23 mouse cellular contexts compared by ENCODE assay signal in genomic region chr19:41515549-41515948, GRCm38 (mm10). TPM values are rescaled to one million over a fixed set of nuclear protein-coding genes. Genes with fewer than 3 reads are reported as not detected.
DNase-seq lines count a peak whose midpoint lies in the region; ATAC-seq and TF ChIP-seq lines count a peak whose summit lies in the region.
"Had no signal": no experiment of that assay in that cellular context is flagged by ENCODE, and none has a peak within 500 bp of the region (broad histone marks: within the 10 kb centered on the region; RNA-seq: fewer than 3 reads in every experiment).

No protein-coding gene starts in this region.

- no peaks in the 10 kb centered on the region for H3K27me3 ChIP-seq in liver, embryonic 13.5 days
- H3K27me3 ChIP-seq in liver, postnatal 0 days (ENCODE audit: insufficient read depth, low read length): no peaks in the 10 kb centered on the region
- no peaks in the 10 kb centered on the region for H3K27me3 ChIP-seq in MEL (ENCODE audit: control insufficient read depth in 1 of 2, insufficient read depth in 2 of 2, low read length in 2 of 2)
- no peaks in the 10 kb centered on the region for H3K27me3 ChIP-seq in midbrain, embryonic 15.5 days (replicated peaks)
- H3K27me3 ChIP-seq: embryonic facial prominence, embryonic 12.5 days; embryonic facial prominence, embryonic 15.5 days; forebrain, embryonic 13.5 days; heart, embryonic 12.5 days; heart, embryonic 15.5 days; hindbrain, embryonic 13.5 days had no signal

- peaks cover 58% of the 10 kb centered on the region for H3K79me2 ChIP-seq in MEL (ENCODE audit: control insufficient read depth, insufficient read depth, low read length, poor library complexity)

- no peaks in the 10 kb centered on the region for H3K36me3 ChIP-seq in liver, embryonic 13.5 days
- no peaks in the 10 kb centered on the region for H3K36me3 ChIP-seq in liver, postnatal 0 days (replicated peaks; ENCODE audit: insufficient read depth, low read length)
- peaks cover 0 to 20% of the 10 kb centered on the region in 2 experiments; a peak in 3 of 4 replicates for H3K36me3 ChIP-seq in MEL (ENCODE audit: control insufficient read depth in 1 of 2, insufficient read depth in 2 of 2, low read length in 2 of 2)
- H3K36me3 ChIP-seq in midbrain, embryonic 15.5 days (replicated peaks): no peaks in the 10 kb centered on the region
- H3K36me3 ChIP-seq: embryonic facial prominence, embryonic 12.5 days; embryonic facial prominence, embryonic 15.5 days; forebrain, embryonic 10.5 days; heart, embryonic 12.5 days; heart, embryonic 15.5 days; hindbrain, embryonic 10.5 days; hindbrain, embryonic 13.5 days had no signal

- no peak overlapping the region for H3K4me3 ChIP-seq in liver, embryonic 13.5 days (replicated peaks)
- no peak overlapping the region for H3K4me3 ChIP-seq in liver, postnatal 0 days (ENCODE audit: low read depth, low read length)
- no peak overlapping the region for H3K4me3 ChIP-seq in MEL (ENCODE audit: control insufficient read depth in 1 of 2, insufficient read depth in 1 of 2, low read depth in 2 of 2, low read length in 2 of 2)
- no peak overlapping the region for H3K4me3 ChIP-seq in midbrain, embryonic 15.5 days
- H3K4me3 ChIP-seq: embryonic facial prominence, embryonic 12.5 days; embryonic facial prominence, embryonic 15.5 days; erythroblast, embryonic 14.5 days; forebrain, embryonic 10.5 days; forebrain, embryonic 13.5 days; heart, embryonic 12.5 days; heart, embryonic 15.5 days; hindbrain, embryonic 10.5 days; hindbrain, embryonic 13.5 days had no signal

- no peak for TF ChIP-seq POLR2A in MEL (IDR thresholded peaks at IDR 0.05; ENCODE audit: control insufficient read depth in 1 of 2, insufficient read depth in 1 of 2, low read depth in 1 of 2, low read length in 2 of 2, poor library complexity in 1 of 2)

- DNase-seq in liver, embryonic 13.5 days: no peak
- DNase-seq in liver, postnatal 0 days: no peak
- no peak for DNase-seq in MEL (ENCODE audit: low read depth, low spot score)
- peak; percentile 47 for DNase-seq in c-Kit-positive CD71-positive TER-119-positive erythroid progenitor cells, embryonic 14.5 days (ENCODE audit: low spot score)
- DNase-seq in embryo, embryonic 9.5 days (ENCODE audit: extremely low spot score): no peak
- DNase-seq: adrenal gland, adult 8-10 months; adrenal gland, postnatal 25 days; gastrocnemius, postnatal 14 days; heart, postnatal 36 days had no signal

- H3K27ac ChIP-seq in liver, embryonic 13.5 days: no peak overlapping the region
- H3K27ac ChIP-seq in liver, postnatal 0 days (ENCODE audit: low read depth): no peak overlapping the region
- H3K27ac ChIP-seq in MEL (ENCODE audit: control insufficient read depth, low read depth, low read length): no peak overlapping the region
- no peak overlapping the region for H3K27ac ChIP-seq in midbrain, embryonic 15.5 days
- H3K27ac ChIP-seq: embryonic facial prominence, embryonic 12.5 days; embryonic facial prominence, embryonic 15.5 days; forebrain, embryonic 10.5 days; forebrain, embryonic 13.5 days; heart, embryonic 15.5 days; hindbrain, embryonic 10.5 days; hindbrain, embryonic 13.5 days had no signal

- no peak for TF ChIP-seq RAD21 in MEL (IDR thresholded peaks at IDR 0.05; ENCODE audit: low read depth, low read length)

- 55% methylated on average over 1 of the region's 1 CpGs for WGBS in liver, embryonic 13.5 days (ENCODE audit: insufficient replicate concordance)
- 72% methylated on average over 1 of the region's 1 CpGs for WGBS in liver, postnatal 0 days (ENCODE audit: insufficient replicate concordance)
- WGBS in midbrain, embryonic 15.5 days: 90% methylated on average over 1 of the region's 1 CpGs

- no peak overlapping the region for H3K9ac ChIP-seq in liver, embryonic 13.5 days
- no peak overlapping the region for H3K9ac ChIP-seq in liver, postnatal 0 days (replicated peaks)
- H3K9ac ChIP-seq in MEL (ENCODE audit: control insufficient read depth, low read depth, low read length, poor library complexity, severe bottlenecking): no peak overlapping the region
- H3K9ac ChIP-seq in midbrain, embryonic 15.5 days: no peak overlapping the region
- H3K9ac ChIP-seq: embryonic facial prominence, embryonic 12.5 days; embryonic facial prominence, embryonic 15.5 days; forebrain, embryonic 13.5 days; heart, embryonic 12.5 days; heart, embryonic 15.5 days; hindbrain, embryonic 13.5 days had no signal

- no peak for TF ChIP-seq CTCF in liver, postnatal 0 days (IDR thresholded peaks at IDR 0.05; ENCODE audit: low read depth)
- no peak for TF ChIP-seq CTCF in MEL (IDR thresholded peaks at IDR 0.05 in 2 of 3, conservative IDR thresholded peaks at IDR 0.05 in 1 of 3; ENCODE audit: control insufficient read depth in 1 of 3, insufficient read depth in 1 of 3, low read depth in 2 of 3, low read length in 3 of 3, poor library complexity in 1 of 3, severe bottlenecking in 1 of 3)

- no peak overlapping the region for H3K4me2 ChIP-seq in liver, embryonic 13.5 days
- H3K4me2 ChIP-seq in liver, postnatal 0 days (ENCODE audit: low read depth, low read length): no peak overlapping the region
- no peak overlapping the region for H3K4me2 ChIP-seq in midbrain, embryonic 15.5 days
- H3K4me2 ChIP-seq: embryonic facial prominence, embryonic 12.5 days; embryonic facial prominence, embryonic 15.5 days; forebrain, embryonic 13.5 days; heart, embryonic 12.5 days; heart, embryonic 15.5 days; hindbrain, embryonic 13.5 days had no signal

- H3K4me1 ChIP-seq in liver, embryonic 13.5 days (replicated peaks): peaks cover 27% of the 10 kb centered on the region
- H3K4me1 ChIP-seq in liver, postnatal 0 days (ENCODE audit: insufficient read depth): peaks cover 8% of the 10 kb centered on the region; the same call in 1 of the 2 replicates
- H3K4me1 ChIP-seq in MEL (ENCODE audit: control insufficient read depth in 1 of 2, insufficient read depth in 2 of 2, low read length in 2 of 2): peaks cover 0 to 8% of the 10 kb centered on the region in 2 experiments; a peak in 2 of 4 replicates
- peaks cover 8% of the 10 kb centered on the region; the same call in 1 of the 2 replicates for H3K4me1 ChIP-seq in midbrain, embryonic 15.5 days
- H3K4me1 ChIP-seq: embryonic facial prominence, embryonic 12.5 days; embryonic facial prominence, embryonic 15.5 days; forebrain, embryonic 13.5 days; hindbrain, embryonic 10.5 days had no signal

- no peak for TF ChIP-seq EP300 in liver, postnatal 0 days (IDR thresholded peaks at IDR 0.05; ENCODE audit: low read depth)
- no peak for TF ChIP-seq EP300 in MEL (IDR thresholded peaks at IDR 0.05; ENCODE audit: low read depth in 1 of 2, low read length in 2 of 2)

- no peaks in the 10 kb centered on the region for H3K9me3 ChIP-seq in liver, embryonic 13.5 days (replicated peaks)
- H3K9me3 ChIP-seq in liver, postnatal 0 days (ENCODE audit: low read length): no peaks in the 10 kb centered on the region
- no peaks in the 10 kb centered on the region for H3K9me3 ChIP-seq in MEL (replicated peaks; ENCODE audit: insufficient read depth, low read length)
- H3K9me3 ChIP-seq in midbrain, embryonic 15.5 days: no peaks in the 10 kb centered on the region
- H3K9me3 ChIP-seq: embryonic facial prominence, embryonic 12.5 days; embryonic facial prominence, embryonic 15.5 days; forebrain, embryonic 10.5 days; forebrain, embryonic 13.5 days; heart, embryonic 15.5 days; hindbrain, embryonic 10.5 days; hindbrain, embryonic 13.5 days had no signal

- 0 out of 2 replicates have a peak, but pooled peaks have one; percentile 36 for ATAC-seq in liver, embryonic 13.5 days (ENCODE audit: low read depth)
- no peak for ATAC-seq in liver, postnatal 0 days
- no peak for ATAC-seq in midbrain, embryonic 15.5 days (replicated peaks)
- ATAC-seq: activated CD4-positive, CD25-positive, alpha-beta regulatory T cell, adult 4 months; CD4-positive, CD25-positive, alpha-beta regulatory T cell, adult 4 months; forebrain, embryonic 13.5 days; forebrain, embryonic 16.5 days; hindbrain, embryonic 16.5 days had no signal

TF ChIP-seq in MEL, 35 proteins besides CTCF, POLR2A, EP300 and RAD21:
- TF ChIP-seq ETS1 (IDR thresholded peaks at IDR 0.05; ENCODE audit: low read depth, low read length) (no peak), TAL1 (IDR thresholded peaks at IDR 0.05; ENCODE audit: low read length) (0 out of 2 replicates have a peak, but pooled peaks have one; percentile 18)

RNA-seq across cellular contexts. Expression of gene Lcor, which starts 33.1 kb away (rescaled TPM):
- polyA plus RNA-seq in liver, embryonic 13.5 days (2015; fragmentation: Nextera tagmentation; extraction: Ambion mirVana): 5.9 and 7.1 TPM in 2 replicates
- 7.9 and 9.0 TPM in 2 replicates for polyA plus RNA-seq in liver, postnatal 0 days (2015; fragmentation: Nextera tagmentation; extraction: Ambion mirVana)
- 8.7 and 9.1 TPM in 2 replicates for total RNA-seq in MEL (2012; rRNA removed)
- 1 to 10 TPM in 1 of 2 experiments, not detected in 1; 8.1 TPM for polyA plus RNA-seq in MEL (2012; ENCODE audit: insufficient read depth in 1 of 2, insufficient read length in 2 of 2, low read depth in 1 of 2, low replicate concordance in 2 of 2, missing spikeins in 1 of 2)
- 19.6 and 23.5 TPM in 2 replicates for polyA plus RNA-seq in midbrain, embryonic 15.5 days (2015; fragmentation: Nextera tagmentation; extraction: Ambion mirVana)
